12 mouse cellular contexts compared by ENCODE assay signal in genomic region chr3:28721838-28722237, GRCm38 (mm10). TPM values are rescaled to one million over a fixed set of nuclear protein-coding genes. Genes with fewer than 3 reads are reported as not detected.
DNase-seq lines count a peak whose midpoint lies in the region; ATAC-seq lines count a peak whose summit lies in the region.
"Had no signal": no experiment of that assay in that cellular context is flagged by ENCODE, and none has a peak within 500 bp of the region (broad histone marks: within the 10 kb centered on the region; RNA-seq: fewer than 3 reads in every experiment).

No protein-coding gene starts in this region.

- H3K27ac ChIP-seq in intestine, embryonic 15.5 days = no peak overlapping the region
- H3K27ac ChIP-seq in liver, embryonic 11.5 days (ENCODE audit: low read depth, low read length) = peak overlapping the region; percentile 28; the same call in 1 of the 2 replicates

- 47% methylated on average over 7 of the region's 7 CpGs for WGBS in intestine, embryonic 15.5 days
- 53% methylated on average over 7 of the region's 7 CpGs for WGBS in liver, embryonic 11.5 days

- no peaks in the 10 kb centered on the region for H3K9me3 ChIP-seq in intestine, embryonic 15.5 days
- H3K9me3 ChIP-seq in liver, embryonic 11.5 days (ENCODE audit: control insufficient read depth, low read length) = no peaks in the 10 kb centered on the region
- H3K9me3 ChIP-seq: heart, embryonic 12.5 days had no signal

- peak; percentile 91 for ATAC-seq in intestine, embryonic 15.5 days
- no peak; the same call in 1 of the 2 replicates for ATAC-seq in liver, embryonic 11.5 days (replicated peaks; ENCODE audit: low FRiP score)
- ATAC-seq: forebrain, embryonic 14.5 days; inflammation-experienced regulatory T-cells, adult 6 months had no signal

- no peak overlapping the region for H3K4me3 ChIP-seq in intestine, embryonic 15.5 days (replicated peaks)
- no peak overlapping the region for H3K4me3 ChIP-seq in liver, embryonic 11.5 days (ENCODE audit: low read depth, low read length)
- H3K4me3 ChIP-seq: heart, embryonic 12.5 days had no signal

- H3K27me3 ChIP-seq in intestine, embryonic 15.5 days (replicated peaks) = no peaks in the 10 kb centered on the region
- no peaks in the 10 kb centered on the region for H3K27me3 ChIP-seq in liver, embryonic 11.5 days (replicated peaks; ENCODE audit: control insufficient read depth, insufficient read depth, low read length)
- H3K27me3 ChIP-seq: heart, embryonic 12.5 days had no signal

- H3K4me2 ChIP-seq in intestine, embryonic 15.5 days (replicated peaks) = no peak overlapping the region
- no peak overlapping the region for H3K4me2 ChIP-seq in liver, embryonic 11.5 days
- H3K4me2 ChIP-seq: heart, embryonic 12.5 days had no signal

- no peak overlapping the region for H3K9ac ChIP-seq in intestine, embryonic 15.5 days
- no peak overlapping the region for H3K9ac ChIP-seq in liver, embryonic 11.5 days (ENCODE audit: low read depth, low read length)
- H3K9ac ChIP-seq: heart, embryonic 12.5 days had no signal

- no peaks in the 10 kb centered on the region for H3K36me3 ChIP-seq in intestine, embryonic 15.5 days
- no peaks in the 10 kb centered on the region for H3K36me3 ChIP-seq in liver, embryonic 11.5 days (ENCODE audit: control insufficient read depth, insufficient read depth, low read length)
- H3K36me3 ChIP-seq: heart, embryonic 12.5 days had no signal

- DNase-seq in kidney, adult 11 months = peak; percentile 40
- DNase-seq in kidney, postnatal 10 days = no peak
- DNase-seq in liver, embryonic 11.5 days (ENCODE audit: low spot score) = no peak
- DNase-seq in lung, postnatal 36 days = peak; percentile 55
- DNase-seq in cerebellum, postnatal 36 days = no peak
- no peak for DNase-seq in MN1 (ENCODE audit: low spot score)
- no peak for DNase-seq in right cerebral cortex, postnatal 14 days

- 0 out of 2 replicates have a peak, but pooled peaks cover 7% of the 10 kb centered on the region for H3K4me1 ChIP-seq in intestine, embryonic 15.5 days (replicated peaks)
- peaks cover 3% of the 10 kb centered on the region; the same call in 1 of the 2 replicates for H3K4me1 ChIP-seq in liver, embryonic 11.5 days (replicated peaks; ENCODE audit: control insufficient read depth, insufficient read depth, low read length)

RNA-seq across cellular contexts. Expression of gene Slc2a2, which starts 24.1 kb away (rescaled TPM):
- 6.4 and 7.8 TPM in 2 replicates for polyA plus RNA-seq in intestine, embryonic 15.5 days (2015; fragmentation: Nextera tagmentation; extraction: Ambion mirVana)
- polyA plus RNA-seq in liver, embryonic 11.5 days (2014; fragmentation: Nextera tagmentation; extraction: Ambion mirVana) = 15.4 and 19.5 TPM in 2 replicates
- polyA plus RNA-seq: forebrain, embryonic 14.5 days; limb, embryonic 11.5 days had no signal

RNA-seq across cellular contexts. Expression of gene Eif5a2, which starts 59.2 kb away (rescaled TPM):
- polyA plus RNA-seq in intestine, embryonic 15.5 days (2015; fragmentation: Nextera tagmentation; extraction: Ambion mirVana) = 3.8 and 4.9 TPM in 2 replicates
- polyA plus RNA-seq in liver, embryonic 11.5 days (2014; fragmentation: Nextera tagmentation; extraction: Ambion mirVana) = 9.5 and 11.3 TPM in 2 replicates

Comparison
In these comparisons a context has a peak if more than half of its experiments do, and no peak if none do; other contexts are left out.
1. DNase-seq: peak in kidney, adult 11 months (single experiment) and lung, postnatal 36 days (single experiment); none in kidney, postnatal 10 days (single experiment), liver, embryonic 11.5 days (single experiment), cerebellum, postnatal 36 days (0 of 2), MN1 (single experiment) and right cerebral cortex, postnatal 14 days (single experiment).